Mouse (Mus musculus) brain, embryonic 14.5 days (tissue): ENCODE results near the gene Diaph3. TPM values are rescaled to one million over a fixed set of nuclear protein-coding genes. Genes with fewer than 3 reads are reported as not detected.

ENCODE experiments used
- DNase-seq: peaks from one replicate; pipeline ENCODE4 v3.0.0-alpha.2; 2011; ENCODE audit warnings: low read depth
- CTCF ChIP-seq: fragments of 200-500 bp; IDR thresholded peaks from 2 replicates; pipeline ENCODE4 v1.5.1; 2012; ENCODE audit warnings: inconsistent platforms, mild to moderate bottlenecking, moderate library complexity, borderline replicate concordance; ENCODE audit not compliant: insufficient read depth, insufficient read length; ENCODE audit errors: extremely low read depth
- POLR2A ChIP-seq: fragments of 200-500 bp; IDR thresholded peaks from 2 replicates; pipeline ENCODE4 v1.6.1; 2012; ENCODE audit warnings: mild to moderate bottlenecking, inconsistent platforms, borderline replicate concordance; ENCODE audit not compliant: poor library complexity, insufficient read depth, insufficient read length, severe bottlenecking; ENCODE audit errors: extremely low read depth
- polyA plus RNA-seq: library from polyadenylated mRNA; depleted of rRNA; stranded (reverse); fragments of >200 nt; gene quantifications from 2 replicates; pipeline ENCODE4 v1.2.3, GENCODE M21; 2012

Gene Diaph3
- polyA plus RNA-seq, 1 experiment = 2.8 TPM

- DNase-seq = peak; percentile 88
- TF ChIP-seq POLR2A (no peak), CTCF (no peak)
Observed at GRCm38 (mm10) chr14:86867143-86867542, 273.9 kb downstream of the Diaph3 start.

DNA sequence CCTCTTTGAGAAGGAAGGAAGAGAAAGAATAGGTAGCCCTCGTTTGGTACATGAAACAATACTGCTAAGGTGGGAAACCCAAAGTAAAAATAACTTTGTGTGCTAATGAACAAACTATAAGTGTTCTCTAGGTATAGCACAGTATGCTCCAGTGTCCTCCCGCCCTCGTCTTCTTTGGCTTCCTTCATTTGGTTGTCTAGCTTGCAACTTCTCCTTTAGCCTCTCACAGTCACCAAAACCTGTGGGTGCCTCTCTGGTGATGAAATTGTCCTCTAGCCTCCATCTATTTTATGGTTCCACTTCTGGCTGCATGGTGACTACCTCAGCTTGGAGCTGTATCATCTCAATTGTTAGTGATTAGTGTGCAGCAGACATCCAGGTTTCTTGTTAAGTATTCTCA lies 277.0 kb downstream of the Diaph3 start:
- TF ChIP-seq CTCF (no peak), POLR2A (no peak)
- DNase-seq = no peak

- DNase-seq = peak; percentile 24
- TF ChIP-seq CTCF = no peak
- no peak for TF ChIP-seq POLR2A
Observed at GRCm38 (mm10) chr14:86861277-86861946, 279.6 kb downstream of the Diaph3 start.

GRCm38 (mm10) chr14:86847154-86847810 lies 293.8 kb downstream of the Diaph3 start:
- no peak for TF ChIP-seq CTCF
- TF ChIP-seq POLR2A = no peak
- DNase-seq = no peak

DNA sequence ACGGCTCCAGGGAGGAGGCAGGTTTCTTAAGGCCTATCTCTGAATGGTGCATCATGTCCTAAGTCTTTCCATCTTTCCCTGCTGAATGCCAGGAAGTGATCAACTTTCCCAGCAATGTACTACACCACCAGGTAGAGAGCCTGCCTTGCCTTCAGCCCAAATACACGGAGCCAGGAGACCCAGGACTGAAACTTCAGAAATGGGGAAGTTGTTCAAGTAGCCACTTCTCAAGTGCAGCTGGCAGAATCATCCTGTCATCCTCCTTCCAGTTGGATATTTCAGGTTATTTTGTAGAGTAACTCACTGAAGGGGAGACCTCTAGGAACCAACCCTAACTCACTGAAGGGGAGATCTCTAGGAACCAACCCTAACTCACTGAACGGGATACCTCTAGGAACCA lies 297.0 kb downstream of the Diaph3 start:
- TF ChIP-seq POLR2A = no peak
- no peak for DNase-seq

GRCm38 (mm10) chr14:86837642-86838041 lies 303.4 kb downstream of the Diaph3 start:
- DNase-seq = no peak
- TF ChIP-seq CTCF = no peak
- TF ChIP-seq POLR2A = no peak

- no peak for TF ChIP-seq POLR2A
- TF ChIP-seq CTCF = no peak
- peak; percentile 50 for DNase-seq
Observed at GRCm38 (mm10) chr14:86834851-86835250, 306.2 kb downstream of the Diaph3 start.

DNA sequence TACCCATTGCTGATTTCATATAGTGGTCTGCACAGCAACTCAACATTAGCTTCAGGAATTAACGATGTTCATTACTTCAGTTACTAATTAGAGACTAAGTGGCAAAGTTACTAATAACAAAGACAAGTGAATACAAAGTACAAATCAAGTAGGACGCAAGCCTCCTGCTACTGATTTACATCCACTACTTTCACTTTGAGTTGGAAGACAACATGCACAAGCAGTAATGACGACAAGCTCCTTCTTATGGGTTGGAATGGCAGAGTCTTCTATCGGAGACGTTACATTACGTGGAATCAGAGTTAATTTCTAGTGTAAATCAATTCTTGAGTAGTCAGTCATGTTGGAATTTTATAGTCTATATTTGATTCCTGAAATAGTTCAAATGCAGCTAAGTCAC lies 306.8 kb downstream of the Diaph3 start:
- DNase-seq = no peak
- TF ChIP-seq CTCF (no peak), POLR2A (no peak)

DNA sequence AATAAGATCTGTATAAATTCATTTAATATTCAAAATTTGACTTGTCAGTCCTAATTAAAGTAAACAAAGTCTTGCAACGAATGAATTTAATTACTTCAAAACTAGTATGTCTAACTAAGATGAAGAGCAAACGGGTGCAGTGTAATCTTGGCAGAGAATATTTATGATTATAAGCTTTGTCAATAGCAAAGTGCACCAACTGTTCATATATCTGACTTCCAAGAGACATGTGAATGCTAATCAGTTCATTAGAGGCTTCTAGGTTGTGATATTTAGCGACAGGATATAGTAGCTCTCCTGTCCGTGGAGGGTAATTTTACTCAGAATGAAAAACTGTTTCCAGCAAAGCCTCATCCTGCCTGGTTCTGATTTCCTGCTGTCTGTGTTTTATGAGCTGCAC lies 308.0 kb downstream of the Diaph3 start:
- TF ChIP-seq POLR2A (no peak), CTCF (no peak)
- peak; percentile 79 for DNase-seq

GRCm38 (mm10) chr14:86816246-86816645 lies 324.8 kb downstream of the Diaph3 start:
- DNase-seq = no peak
- no peak for TF ChIP-seq POLR2A
- no peak for TF ChIP-seq CTCF

DNA sequence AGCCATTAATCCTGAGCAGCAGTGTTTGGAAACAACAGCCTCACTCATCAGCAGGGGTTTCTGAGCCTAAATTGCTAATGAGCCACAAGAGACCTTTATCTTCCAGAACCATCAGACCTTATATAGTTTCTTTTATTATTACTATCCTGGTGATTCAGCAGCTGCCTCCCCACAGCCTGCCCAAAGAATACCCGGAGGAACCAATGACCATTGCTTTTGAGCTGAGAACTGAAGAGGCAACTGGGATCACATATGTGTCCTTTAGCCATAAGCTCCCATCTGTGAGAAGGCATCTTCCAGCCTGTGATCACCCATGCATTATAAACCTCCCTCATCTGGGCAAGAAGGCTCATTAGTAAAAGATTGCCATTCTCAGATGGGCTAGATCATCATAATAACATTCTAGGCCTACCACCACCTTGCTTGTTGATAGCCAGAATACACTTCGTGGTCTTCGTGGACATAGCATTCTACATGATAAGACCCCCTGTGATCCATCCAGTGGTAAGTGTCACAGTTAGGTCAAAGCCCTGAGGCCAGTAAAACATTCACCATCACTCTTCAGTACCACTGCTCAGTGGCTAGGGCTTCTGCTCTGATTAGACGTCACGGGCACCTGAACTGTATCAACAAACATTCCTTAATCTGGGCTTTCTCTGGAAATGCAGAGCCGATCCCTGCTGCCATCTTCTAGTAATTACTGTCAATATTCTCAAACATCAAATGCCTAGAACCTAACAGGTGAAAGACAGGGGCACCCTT lies 352.0 kb downstream of the Diaph3 start:
- DNase-seq = peak; percentile 26
- TF ChIP-seq CTCF (no peak), POLR2A (no peak)
